Mouse (Mus musculus) lung, adult 2 months (tissue): Measurements from ENCODE around the gene Gm156.

Experiments used
- CTCF ChIP-seq: fragments of 200-500 bp; IDR thresholded peaks from 2 replicates; pipeline ENCODE4 v1.5.1; 2011; ENCODE audit warnings: mild to moderate bottlenecking, low read length, control low read depth; ENCODE audit not compliant: insufficient read depth
- POLR2A ChIP-seq: fragments of 200-500 bp; IDR thresholded peaks from 2 replicates; pipeline ENCODE4 v1.6.1; 2011; ENCODE audit warnings: low read depth, mild to moderate bottlenecking, control low read depth, low read length, borderline replicate concordance; ENCODE audit errors: extremely low read depth

GRCm38 (mm10) chr6:129747016-129747653 is 36.9 kb downstream of the Gm156 start:
- TF ChIP-seq POLR2A (no peak), CTCF (no peak)
